ENCODE assay signal across 21 mouse cellular contexts in the genomic region with DNA sequence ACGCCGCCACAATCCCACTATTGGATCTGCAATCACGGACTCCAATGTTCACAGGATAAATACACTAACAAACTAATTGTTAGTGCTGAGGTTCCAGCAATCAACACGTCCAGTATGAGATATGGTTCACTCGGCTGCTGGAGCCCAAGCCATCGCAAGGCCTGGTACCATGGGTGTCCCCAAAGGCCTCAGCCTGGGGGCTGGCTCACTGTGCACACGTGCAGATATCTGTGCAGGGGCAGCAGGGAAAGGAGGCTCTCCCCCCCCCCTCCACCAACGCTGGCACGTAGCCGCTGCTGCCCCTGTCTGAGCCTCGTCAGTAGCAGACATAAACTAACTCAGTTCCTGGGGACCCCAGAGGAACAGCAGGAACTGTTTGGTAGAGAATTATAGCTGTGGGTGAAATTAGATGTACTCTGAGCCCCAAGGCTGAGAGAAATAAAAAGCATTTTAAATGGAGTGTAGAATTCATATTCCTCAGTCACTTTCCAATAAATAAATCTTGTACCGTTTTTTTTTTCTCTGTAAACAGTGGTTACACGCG.
DNase-seq lines count a peak whose midpoint lies in the region; ATAC-seq lines count a peak whose summit lies in the region.
"Had no signal": no experiment of that assay in that cellular context is flagged by ENCODE, and none has a peak within 500 bp of the region (broad histone marks: within the 10 kb centered on the region; RNA-seq: fewer than 3 reads in every experiment).

No protein-coding gene starts in this region.

- DNase-seq in hindbrain, embryonic 10.5 days (ENCODE audit: low spot score) = no peak
- no peak for DNase-seq in hindbrain, embryonic 11.5 days (ENCODE audit: low spot score)
- DNase-seq in midbrain, embryonic 10.5 days (ENCODE audit: low spot score) = no peak
- DNase-seq in cerebellum, adult 11-12 months = no peak
- no peak for DNase-seq in liver, embryonic 11.5 days (ENCODE audit: low spot score)
- DNase-seq: adrenal gland, adult 8-10 months; adrenal gland, postnatal 36 days; B cell, adult 2 months; cerebellum, adult 8-10 months; cerebellum, postnatal 14 days; embryo, embryonic 11 days; gastrocnemius, postnatal 36 days; heart, adult 11 months; heart, postnatal 36 days had no signal

- no peaks in the 10 kb centered on the region for H3K9me3 ChIP-seq in hindbrain, embryonic 10.5 days
- H3K9me3 ChIP-seq in hindbrain, embryonic 11.5 days (ENCODE audit: control insufficient read depth, low read length) = no peaks in the 10 kb centered on the region
- H3K9me3 ChIP-seq in midbrain, embryonic 15.5 days = no peaks in the 10 kb centered on the region
- no peaks in the 10 kb centered on the region for H3K9me3 ChIP-seq in midbrain, embryonic 10.5 days (replicated peaks)
- H3K9me3 ChIP-seq in hindbrain, embryonic 15.5 days = no peaks in the 10 kb centered on the region
- no peaks in the 10 kb centered on the region for H3K9me3 ChIP-seq in liver, embryonic 11.5 days (ENCODE audit: control insufficient read depth, low read length)
- H3K9me3 ChIP-seq: embryonic facial prominence, embryonic 12.5 days; forebrain, embryonic 15.5 days; G1E; heart, embryonic 13.5 days had no signal

- no peaks in the 10 kb centered on the region for H3K36me3 ChIP-seq in hindbrain, embryonic 10.5 days
- no peaks in the 10 kb centered on the region for H3K36me3 ChIP-seq in hindbrain, embryonic 11.5 days (ENCODE audit: control insufficient read depth, insufficient read depth, low read length)
- H3K36me3 ChIP-seq in midbrain, embryonic 15.5 days (replicated peaks) = no peaks in the 10 kb centered on the region
- no peaks in the 10 kb centered on the region for H3K36me3 ChIP-seq in midbrain, embryonic 10.5 days
- H3K36me3 ChIP-seq in hindbrain, embryonic 15.5 days = no peaks in the 10 kb centered on the region
- H3K36me3 ChIP-seq in liver, embryonic 11.5 days (ENCODE audit: control insufficient read depth, insufficient read depth, low read length) = no peaks in the 10 kb centered on the region
- H3K36me3 ChIP-seq: embryonic facial prominence, embryonic 12.5 days; forebrain, embryonic 15.5 days; G1E; heart, embryonic 13.5 days had no signal

- peaks cover 18% of the 10 kb centered on the region for H3K4me1 ChIP-seq in hindbrain, embryonic 10.5 days (replicated peaks)
- no peaks in the 10 kb centered on the region for H3K4me1 ChIP-seq in hindbrain, embryonic 11.5 days (replicated peaks; ENCODE audit: control insufficient read depth, insufficient read depth, low read length)
- H3K4me1 ChIP-seq in midbrain, embryonic 15.5 days = peaks cover 12% of the 10 kb centered on the region
- H3K4me1 ChIP-seq in midbrain, embryonic 10.5 days = peaks cover 8% of the 10 kb centered on the region
- peaks cover 13% of the 10 kb centered on the region for H3K4me1 ChIP-seq in hindbrain, embryonic 15.5 days (replicated peaks)
- no peaks in the 10 kb centered on the region for H3K4me1 ChIP-seq in liver, embryonic 11.5 days (replicated peaks; ENCODE audit: control insufficient read depth, insufficient read depth, low read length)
- H3K4me1 ChIP-seq: embryonic facial prominence, embryonic 12.5 days; forebrain, embryonic 15.5 days; heart, embryonic 13.5 days had no signal

- no peak for ATAC-seq in hindbrain, embryonic 11.5 days (ENCODE audit: low FRiP score)
- ATAC-seq in midbrain, embryonic 15.5 days (replicated peaks) = no peak
- ATAC-seq in hindbrain, embryonic 15.5 days (ENCODE audit: low FRiP score, low read depth) = no peak
- no peak for ATAC-seq in liver, embryonic 11.5 days (replicated peaks; ENCODE audit: low FRiP score)
- ATAC-seq: CD4-positive, CD25-positive, alpha-beta regulatory T cell, adult 4 months; forebrain, embryonic 15.5 days had no signal

- H3K4me2 ChIP-seq in hindbrain, embryonic 11.5 days (replicated peaks; ENCODE audit: low read depth, low read length) = no peak overlapping the region
- no peak overlapping the region for H3K4me2 ChIP-seq in midbrain, embryonic 15.5 days
- H3K4me2 ChIP-seq in hindbrain, embryonic 15.5 days = no peak overlapping the region
- no peak overlapping the region for H3K4me2 ChIP-seq in liver, embryonic 11.5 days
- H3K4me2 ChIP-seq: embryonic facial prominence, embryonic 12.5 days; forebrain, embryonic 15.5 days; heart, embryonic 13.5 days had no signal

- peak overlapping the region; percentile 71 for H3K27ac ChIP-seq in hindbrain, embryonic 10.5 days
- H3K27ac ChIP-seq in hindbrain, embryonic 11.5 days (ENCODE audit: low read depth, low read length) = no peak overlapping the region
- H3K27ac ChIP-seq in midbrain, embryonic 15.5 days = 0 out of 2 replicates have a peak overlapping the region, but pooled peaks have one; percentile 17
- no peak overlapping the region; the same call in 1 of the 2 replicates for H3K27ac ChIP-seq in midbrain, embryonic 10.5 days (replicated peaks)
- peak overlapping the region; percentile 60 for H3K27ac ChIP-seq in hindbrain, embryonic 15.5 days (replicated peaks)
- H3K27ac ChIP-seq in liver, embryonic 11.5 days (ENCODE audit: low read depth, low read length) = no peak overlapping the region
- H3K27ac ChIP-seq: embryonic facial prominence, embryonic 12.5 days; forebrain, embryonic 15.5 days; heart, embryonic 13.5 days had no signal

- H3K9ac ChIP-seq in hindbrain, embryonic 11.5 days (ENCODE audit: low read depth, low read length) = no peak overlapping the region
- H3K9ac ChIP-seq in midbrain, embryonic 15.5 days = no peak overlapping the region
- no peak overlapping the region for H3K9ac ChIP-seq in hindbrain, embryonic 15.5 days
- H3K9ac ChIP-seq in liver, embryonic 11.5 days (ENCODE audit: low read depth, low read length) = no peak overlapping the region
- H3K9ac ChIP-seq: embryonic facial prominence, embryonic 12.5 days; forebrain, embryonic 15.5 days; heart, embryonic 13.5 days had no signal

- H3K27me3 ChIP-seq in hindbrain, embryonic 10.5 days (ENCODE audit: insufficient read depth, poor library complexity, severe bottlenecking) = no peaks in the 10 kb centered on the region
- no peaks in the 10 kb centered on the region for H3K27me3 ChIP-seq in hindbrain, embryonic 11.5 days (ENCODE audit: control insufficient read depth, insufficient read depth, low read length)
- H3K27me3 ChIP-seq in midbrain, embryonic 15.5 days (replicated peaks) = no peaks in the 10 kb centered on the region
- H3K27me3 ChIP-seq in midbrain, embryonic 10.5 days (ENCODE audit: low read depth, poor library complexity, severe bottlenecking) = no peaks in the 10 kb centered on the region
- H3K27me3 ChIP-seq in hindbrain, embryonic 15.5 days = no peaks in the 10 kb centered on the region
- H3K27me3 ChIP-seq in liver, embryonic 11.5 days (replicated peaks; ENCODE audit: control insufficient read depth, insufficient read depth, low read length) = no peaks in the 10 kb centered on the region
- H3K27me3 ChIP-seq: embryonic facial prominence, embryonic 12.5 days; heart, embryonic 13.5 days had no signal

- 79% methylated on average over 14 of the region's 14 CpGs for WGBS in hindbrain, embryonic 10.5 days
- 76% methylated on average over 14 of the region's 14 CpGs for WGBS in hindbrain, embryonic 11.5 days
- WGBS in midbrain, embryonic 15.5 days = 59% methylated on average over 14 of the region's 14 CpGs
- 84% methylated on average over 14 of the region's 14 CpGs for WGBS in midbrain, embryonic 10.5 days
- 40% methylated on average over 14 of the region's 14 CpGs for WGBS in hindbrain, embryonic 15.5 days
- 73% methylated on average over 14 of the region's 14 CpGs for WGBS in liver, embryonic 11.5 days

- no peak overlapping the region for H3K4me3 ChIP-seq in hindbrain, embryonic 10.5 days
- no peak overlapping the region for H3K4me3 ChIP-seq in hindbrain, embryonic 11.5 days (ENCODE audit: low read depth, low read length)
- no peak overlapping the region for H3K4me3 ChIP-seq in midbrain, embryonic 15.5 days
- H3K4me3 ChIP-seq in midbrain, embryonic 10.5 days = no peak overlapping the region
- H3K4me3 ChIP-seq in hindbrain, embryonic 15.5 days = no peak overlapping the region
- no peak overlapping the region for H3K4me3 ChIP-seq in liver, embryonic 11.5 days (ENCODE audit: low read depth, low read length)
- H3K4me3 ChIP-seq: embryonic facial prominence, embryonic 12.5 days; forebrain, embryonic 15.5 days; heart, embryonic 13.5 days had no signal

Comparison
In these comparisons a context has a peak if more than half of its experiments do, and no peak if none do; other contexts are left out.
1. H3K27ac ChIP-seq: peak in hindbrain, embryonic 10.5 days (single experiment), midbrain, embryonic 15.5 days (single experiment) and hindbrain, embryonic 15.5 days (single experiment); none in hindbrain, embryonic 11.5 days (single experiment), midbrain, embryonic 10.5 days (single experiment) and liver, embryonic 11.5 days (single experiment).